ENCODE assay signal across 8 mouse cellular contexts in genomic region chr17:78895394-78895793, GRCm38 (mm10). TPM values are rescaled to one million over a fixed set of nuclear protein-coding genes. Genes with fewer than 3 reads are reported as not detected.
DNase-seq lines count a peak whose midpoint lies in the region; ATAC-seq and TF ChIP-seq lines count a peak whose summit lies in the region.

No protein-coding gene starts in this region.

- 2% methylated on average over 8 of the region's 8 CpGs for WGBS in thymus, adult 2 months
- 29% methylated on average over 8 of the region's 8 CpGs for WGBS in heart, embryonic 12.5 days

- H3K9me3 ChIP-seq in heart, embryonic 12.5 days (replicated peaks): 0 out of 2 replicates have a peak, but pooled peaks cover 4% of the 10 kb centered on the region
- H3K9me3 ChIP-seq in megakaryocyte, embryonic 14.5 days: no peaks in the 10 kb centered on the region

- H3K27me3 ChIP-seq in thymus, adult 2 months (ENCODE audit: control insufficient read depth, insufficient read depth, low read length): no peaks in the 10 kb centered on the region
- no peaks in the 10 kb centered on the region for H3K27me3 ChIP-seq in heart, embryonic 12.5 days (replicated peaks)
- H3K27me3 ChIP-seq in megakaryocyte, embryonic 14.5 days (replicated peaks): peaks cover 14% of the 10 kb centered on the region

- H3K36me3 ChIP-seq in thymus, adult 2 months (ENCODE audit: control insufficient read depth, insufficient read depth, low read length): no peaks in the 10 kb centered on the region
- H3K36me3 ChIP-seq in heart, embryonic 12.5 days: no peaks in the 10 kb centered on the region
- no peaks in the 10 kb centered on the region for H3K36me3 ChIP-seq in megakaryocyte, embryonic 14.5 days (replicated peaks; ENCODE audit: low read length)

- 0 out of 2 replicates have a peak, but pooled peaks cover 2% of the 10 kb centered on the region for H3K4me1 ChIP-seq in thymus, adult 2 months (replicated peaks; ENCODE audit: control insufficient read depth, insufficient read depth, low read length)
- 0 out of 2 replicates have a peak, but pooled peaks cover 4% of the 10 kb centered on the region for H3K4me1 ChIP-seq in heart, embryonic 12.5 days (replicated peaks)
- peaks cover 21% of the 10 kb centered on the region for H3K4me1 ChIP-seq in megakaryocyte, embryonic 14.5 days

- TF ChIP-seq CTCF in thymus, adult 2 months (IDR thresholded peaks at IDR 0.05; ENCODE audit: borderline replicate concordance, control insufficient read depth, extremely low read depth, insufficient read depth, low read length, poor library complexity): 0 out of 2 replicates have a peak, but pooled peaks have one; percentile 17

- H3K4me2 ChIP-seq in heart, embryonic 12.5 days: peak overlapping the region; percentile 60

- no peak overlapping the region for H3K9ac ChIP-seq in heart, embryonic 12.5 days

- 0 out of 2 replicates have a peak, but pooled peaks have one; percentile 22 for ATAC-seq in heart, embryonic 12.5 days (ENCODE audit: insufficient number of reproducible peaks, low FRiP score)

- no peak overlapping the region for H3K4me3 ChIP-seq in thymus, adult 2 months (ENCODE audit: control insufficient read depth, insufficient read depth, low read length)
- 0 out of 2 replicates have a peak overlapping the region, but pooled peaks have one; percentile 23 for H3K4me3 ChIP-seq in heart, embryonic 12.5 days
- peak overlapping the region; percentile 72 for H3K4me3 ChIP-seq in megakaryocyte, embryonic 14.5 days (replicated peaks)

- peak; percentile 18 to 70 for DNase-seq in adrenal gland, adult (ENCODE audit: inconsistent age in 2 of 2, low spot score in 1 of 2)
- DNase-seq in adrenal gland, adult 18-20 months (ENCODE audit: low spot score in 2 of 2): no peak
- DNase-seq in thymus, adult 2 months: peak; percentile 28
- no peak for DNase-seq in thymus, adult 18-20 months
- DNase-seq in kidney, postnatal 25 days: peak; percentile 70 to 80
- peak; percentile 31 for DNase-seq in testis, postnatal 14 days (ENCODE audit: low spot score)

- TF ChIP-seq POLR2A in thymus, adult 2 months (IDR thresholded peaks at IDR 0.05; ENCODE audit: control insufficient read depth, extremely low read depth, insufficient read depth, low read length, poor library complexity): no peak

- no peak overlapping the region for H3K27ac ChIP-seq in thymus, adult 2 months (ENCODE audit: control insufficient read depth, insufficient read depth, low read length)
- no peak overlapping the region for H3K27ac ChIP-seq in heart, embryonic 12.5 days (ENCODE audit: poor library complexity, severe bottlenecking)

RNA-seq across cellular contexts. Expression of gene Sult6b1, which starts 11.4 kb away (rescaled TPM):
- total RNA-seq in adrenal gland, adult 18-20 months (2021): not detected
- not detected in 2 replicates for polyA plus RNA-seq in thymus, adult 2 months (2012; rRNA removed)
- 0.15 TPM in 1 of 2 replicates, not detected in the other for polyA plus RNA-seq in heart, embryonic 12.5 days (2016; fragmentation: Nextera tagmentation; extraction: Ambion mirVana)
- not detected in 2 replicates for polyA plus RNA-seq in megakaryocyte, embryonic 14.5 days (2012; ENCODE audit: insufficient read depth, low replicate concordance)

RNA-seq across cellular contexts. Expression of gene Eif2ak2, which starts 13.0 kb away (rescaled TPM):
- total RNA-seq in adrenal gland, adult 18-20 months (2021): 10 to 100 TPM; 18.8 to 20.7 TPM
- polyA plus RNA-seq in thymus, adult 2 months (2012; rRNA removed): 3.6 and 4.9 TPM in 2 replicates
- 11.1 and 11.7 TPM in 2 replicates for polyA plus RNA-seq in heart, embryonic 12.5 days (2016; fragmentation: Nextera tagmentation; extraction: Ambion mirVana)
- polyA plus RNA-seq in megakaryocyte, embryonic 14.5 days (2012; ENCODE audit: insufficient read depth, low replicate concordance): 7.4 TPM in 1 of 2 replicates, not detected in the other

RNA-seq across cellular contexts. Expression of gene Cebpzos, which starts 20.9 kb away (rescaled TPM):
- 10 to 100 TPM; 34.0 to 38.2 TPM for total RNA-seq in adrenal gland, adult 18-20 months (2021)
- 5.7 and 5.8 TPM in 2 replicates for polyA plus RNA-seq in thymus, adult 2 months (2012; rRNA removed)
- polyA plus RNA-seq in heart, embryonic 12.5 days (2016; fragmentation: Nextera tagmentation; extraction: Ambion mirVana): 78.2 and 80.4 TPM in 2 replicates
- polyA plus RNA-seq in megakaryocyte, embryonic 14.5 days (2012; ENCODE audit: insufficient read depth, low replicate concordance): 4.5 TPM in 1 of 2 replicates, not detected in the other

RNA-seq across cellular contexts. Expression of gene Cebpz, which starts 41.5 kb away (rescaled TPM):
- 10 to 100 TPM; 46.4 to 50.8 TPM for total RNA-seq in adrenal gland, adult 18-20 months (2021)
- 8.0 and 10.8 TPM in 2 replicates for polyA plus RNA-seq in thymus, adult 2 months (2012; rRNA removed)
- 37.5 and 40.4 TPM in 2 replicates for polyA plus RNA-seq in heart, embryonic 12.5 days (2016; fragmentation: Nextera tagmentation; extraction: Ambion mirVana)
- 6.0 TPM in 1 of 2 replicates, not detected in the other for polyA plus RNA-seq in megakaryocyte, embryonic 14.5 days (2012; ENCODE audit: insufficient read depth, low replicate concordance)

RNA-seq across cellular contexts. Expression of gene Ndufaf7, which starts 41.5 kb away (rescaled TPM):
- total RNA-seq in adrenal gland, adult 18-20 months (2021): 10 to 100 TPM; 43.9 to 47.8 TPM
- 5.4 and 5.5 TPM in 2 replicates for polyA plus RNA-seq in thymus, adult 2 months (2012; rRNA removed)
- polyA plus RNA-seq in heart, embryonic 12.5 days (2016; fragmentation: Nextera tagmentation; extraction: Ambion mirVana): 61.2 and 65.4 TPM in 2 replicates
- 2.2 TPM in 1 of 2 replicates, not detected in the other for polyA plus RNA-seq in megakaryocyte, embryonic 14.5 days (2012; ENCODE audit: insufficient read depth, low replicate concordance)

Comparison
In these comparisons a context has a peak if more than half of its experiments do, and no peak if none do; other contexts are left out.
1. DNase-seq: peak in adrenal gland, adult (2 of 2), thymus, adult 2 months (single experiment), kidney, postnatal 25 days (2 of 2) and testis, postnatal 14 days (single experiment); none in adrenal gland, adult 18-20 months (0 of 2) and thymus, adult 18-20 months (0 of 2).
2. RNA of gene Cebpzos, which starts 20.9 kb away (polyA plus RNA-seq): 78.2 to 80.4 TPM in heart, embryonic 12.5 days; 5.7 to 5.8 TPM in thymus, adult 2 months and 4.5 TPM in megakaryocyte, embryonic 14.5 days; every median in the first group is over 10 times any median in the second.